Mouse (Mus musculus): ENCODE data around the gene Kcmf1. TPM values are rescaled to one million over a fixed set of nuclear protein-coding genes. Genes with fewer than 3 reads are reported as not detected.
A peak's percentile ranks its signal among the peaks of the same experiment; 100 is the strongest.
"Not testable (repeated sequence)": the region's sequence is repeated elsewhere in the genome, so short reads cannot be mapped to it uniquely, and the experiment has no call there.

The Kcmf1 gene
- polyA plus RNA-seq, 1 experiment, result 150 TPM

DNA sequence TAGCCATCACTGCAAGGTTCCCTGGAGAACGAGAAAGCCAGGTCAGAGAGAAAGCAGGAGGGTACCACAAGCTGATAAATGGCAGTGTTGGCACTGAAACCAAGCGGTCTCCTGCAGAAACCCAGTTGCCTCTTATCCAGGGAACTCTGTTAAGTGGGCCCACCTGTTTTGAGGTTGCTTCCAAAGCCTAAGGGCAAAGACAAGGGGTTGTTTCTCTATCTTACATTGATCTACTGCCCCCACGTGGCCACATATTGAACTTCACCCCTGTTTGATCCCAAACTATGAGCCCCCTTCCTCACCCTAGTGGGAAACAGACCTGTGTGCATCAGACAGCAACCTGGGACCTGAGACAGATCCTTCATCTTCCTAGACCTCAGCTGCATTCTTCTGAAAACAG, 68.5 kb downstream of the Kcmf1 start:
- no peak overlapping the region for H3K27ac ChIP-seq (ENCODE audit: insufficient read depth, low read length)
- H3K4me1 ChIP-seq (ENCODE audit: control insufficient read depth, insufficient read depth, low read length), result no peaks in the 10 kb centered on the region
- no peak overlapping the region for H3K4me3 ChIP-seq (ENCODE audit: insufficient read depth, low read length)
- no peak for TF ChIP-seq CTCF (IDR thresholded peaks at IDR 0.05; ENCODE audit: borderline replicate concordance, insufficient read depth, low read length)

- Histone ChIP-seq H3K27ac (ENCODE audit: insufficient read depth, low read length) (no peak overlapping the region), H3K4me3 (ENCODE audit: insufficient read depth, low read length) (no peak overlapping the region), H3K4me1 (ENCODE audit: control insufficient read depth, insufficient read depth, low read length) (no peaks in the 10 kb centered on the region)
- TF ChIP-seq CTCF (IDR thresholded peaks at IDR 0.05; ENCODE audit: borderline replicate concordance, insufficient read depth, low read length), result peak; percentile 42; the same call in 1 of the 2 replicates
- TF ChIP-seq POLR2A (IDR thresholded peaks at IDR 0.05; ENCODE audit: low read depth, low read length), result no peak
Measured at GRCm38 (mm10) chr6:72828857-72829256, 70.9 kb downstream of the Kcmf1 start.

GRCm38 (mm10) chr6:72828037-72828436, 71.7 kb downstream of the Kcmf1 start:
- not testable (repeated sequence) for H3K27ac ChIP-seq (ENCODE audit: insufficient read depth, low read length); H3K4me3 ChIP-seq (ENCODE audit: insufficient read depth, low read length); H3K4me1 ChIP-seq (ENCODE audit: control insufficient read depth, insufficient read depth, low read length)

GRCm38 (mm10) chr6:72825762-72826161, 74.0 kb downstream of the Kcmf1 start:
- no peak for TF ChIP-seq CTCF (IDR thresholded peaks at IDR 0.05; ENCODE audit: borderline replicate concordance, insufficient read depth, low read length)
- no peak for TF ChIP-seq POLR2A (IDR thresholded peaks at IDR 0.05; ENCODE audit: low read depth, low read length)
- H3K4me1 ChIP-seq (ENCODE audit: control insufficient read depth, insufficient read depth, low read length), result no peaks in the 10 kb centered on the region
- H3K4me3 ChIP-seq (ENCODE audit: insufficient read depth, low read length), result no peak overlapping the region
- no peak overlapping the region for H3K27ac ChIP-seq (ENCODE audit: insufficient read depth, low read length)

DNA sequence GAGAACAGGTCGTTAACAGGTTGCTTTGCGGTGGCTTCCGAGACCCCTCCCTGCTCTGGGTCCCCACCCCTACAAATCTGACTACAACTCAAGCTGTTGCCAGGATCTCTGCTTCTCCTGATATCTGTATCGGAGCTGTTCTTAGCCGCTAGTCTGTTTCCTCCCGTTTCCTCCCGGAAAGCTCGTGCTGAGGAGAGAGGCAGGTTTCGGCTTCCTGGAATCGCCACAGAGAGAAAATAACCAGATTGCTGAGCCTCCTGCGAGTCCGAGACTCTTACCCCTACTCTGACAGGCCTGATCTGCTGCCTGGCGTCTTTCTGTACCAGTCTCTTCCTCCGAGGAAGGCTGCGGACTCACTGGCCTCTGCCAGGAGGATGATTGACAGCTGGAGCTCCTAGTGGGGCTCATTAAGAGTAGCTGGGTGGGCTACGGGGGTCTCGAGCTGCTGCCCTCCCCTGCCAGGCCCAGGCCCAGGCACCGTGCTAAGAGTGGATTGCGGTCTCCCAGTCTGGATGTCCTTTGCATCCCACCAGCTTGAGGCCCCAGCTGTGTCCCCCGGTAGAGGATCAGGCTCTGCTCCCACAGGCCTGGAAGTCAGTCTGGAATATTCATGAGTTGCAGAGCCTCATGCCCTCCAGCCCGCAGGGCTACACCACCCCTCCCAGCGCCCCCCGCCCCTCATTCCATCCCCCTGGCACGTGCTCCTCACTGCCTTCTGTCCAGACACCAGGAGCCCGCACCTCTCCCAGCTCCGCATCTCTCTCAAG, 74.6 kb downstream of the Kcmf1 start:
- H3K4me1 ChIP-seq (ENCODE audit: control insufficient read depth, insufficient read depth, low read length), result no peaks in the 10 kb centered on the region
- H3K27ac ChIP-seq (ENCODE audit: insufficient read depth, low read length), result no peak overlapping the region
- TF ChIP-seq POLR2A (IDR thresholded peaks at IDR 0.05; ENCODE audit: low read depth, low read length), result no peak
- TF ChIP-seq CTCF (IDR thresholded peaks at IDR 0.05; ENCODE audit: borderline replicate concordance, insufficient read depth, low read length), result no peak

DNA sequence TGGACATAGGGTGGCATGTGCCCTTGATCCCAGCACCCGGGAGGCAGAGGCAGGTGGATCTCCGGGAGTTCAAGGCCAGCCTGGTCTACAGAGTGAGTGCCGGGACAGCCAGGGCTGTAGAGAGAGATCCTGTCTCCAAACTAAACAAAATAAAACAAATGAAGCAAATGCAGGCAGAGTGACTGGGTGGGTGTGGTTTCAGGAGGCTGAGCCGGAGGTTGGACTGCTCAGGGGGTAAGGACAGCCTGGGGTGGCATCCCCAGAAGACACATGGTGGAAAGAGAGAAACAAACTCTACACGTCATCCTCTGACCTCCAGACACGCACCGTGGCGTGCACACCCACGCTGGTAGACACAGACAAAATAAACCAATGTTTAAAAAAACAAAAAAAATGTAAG, 86.3 kb downstream of the Kcmf1 start:
- no peak for TF ChIP-seq POLR2A (IDR thresholded peaks at IDR 0.05; ENCODE audit: low read depth, low read length)
- TF ChIP-seq CTCF (IDR thresholded peaks at IDR 0.05; ENCODE audit: borderline replicate concordance, insufficient read depth, low read length), result no peak
- no peak overlapping the region for H3K27ac ChIP-seq (ENCODE audit: insufficient read depth, low read length)

More for the DNA sequence above, 74.6 kb downstream of the Kcmf1 start:
- 0 out of 2 replicates have a peak overlapping the region, but pooled peaks have one; percentile 0 for H3K4me3 ChIP-seq (ENCODE audit: insufficient read depth, low read length)

DNA sequence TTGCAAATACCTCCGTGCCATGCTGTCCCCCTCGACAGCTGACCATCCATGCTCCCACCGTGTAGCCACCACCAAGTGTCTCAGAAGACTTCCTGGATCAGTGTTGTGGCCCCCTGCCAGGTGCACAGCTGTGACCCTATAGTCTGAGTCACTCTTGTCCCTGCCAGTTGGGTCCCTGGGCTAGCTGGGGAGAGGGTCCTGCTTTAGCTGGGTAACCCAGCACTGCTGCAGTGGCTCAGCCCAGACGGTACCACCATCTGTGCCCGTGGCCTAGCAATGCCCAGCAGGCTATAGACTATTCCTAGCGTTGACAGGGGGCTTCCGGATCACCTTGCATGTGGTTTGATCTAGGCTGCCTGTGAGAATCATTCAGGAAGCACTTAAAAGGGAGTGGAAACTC, 89.5 kb downstream of the Kcmf1 start:
- no peak overlapping the region for H3K4me3 ChIP-seq (ENCODE audit: insufficient read depth, low read length)
- no peaks in the 10 kb centered on the region; the same call in 1 of the 2 replicates for H3K4me1 ChIP-seq (ENCODE audit: control insufficient read depth, insufficient read depth, low read length)
- H3K27ac ChIP-seq (ENCODE audit: insufficient read depth, low read length), result no peak overlapping the region
- TF ChIP-seq CTCF (IDR thresholded peaks at IDR 0.05; ENCODE audit: borderline replicate concordance, insufficient read depth, low read length) (no peak), POLR2A (IDR thresholded peaks at IDR 0.05; ENCODE audit: low read depth, low read length) (no peak)

More for the DNA sequence above, 86.3 kb downstream of the Kcmf1 start:
- Histone ChIP-seq H3K4me3 (ENCODE audit: insufficient read depth, low read length) (no peak overlapping the region), H3K4me1 (ENCODE audit: control insufficient read depth, insufficient read depth, low read length) (no peaks in the 10 kb centered on the region; the same call in 1 of the 2 replicates)

- H3K4me3 ChIP-seq (ENCODE audit: insufficient read depth, low read length), result no peak overlapping the region
- TF ChIP-seq POLR2A (IDR thresholded peaks at IDR 0.05; ENCODE audit: low read depth, low read length) (no peak), CTCF (IDR thresholded peaks at IDR 0.05; ENCODE audit: borderline replicate concordance, insufficient read depth, low read length) (no peak)
- H3K4me1 ChIP-seq (ENCODE audit: control insufficient read depth, insufficient read depth, low read length), result no peaks in the 10 kb centered on the region; the same call in 1 of the 2 replicates
- H3K27ac ChIP-seq (ENCODE audit: insufficient read depth, low read length), result no peak overlapping the region
Measured at GRCm38 (mm10) chr6:72809522-72810149, 90.1 kb downstream of the Kcmf1 start.

- no peak overlapping the region for H3K27ac ChIP-seq (ENCODE audit: insufficient read depth, low read length)
- H3K4me3 ChIP-seq (ENCODE audit: insufficient read depth, low read length), result no peak overlapping the region
- H3K4me1 ChIP-seq (ENCODE audit: control insufficient read depth, insufficient read depth, low read length), result no peaks in the 10 kb centered on the region; the same call in 1 of the 2 replicates
- no peak for TF ChIP-seq CTCF (IDR thresholded peaks at IDR 0.05; ENCODE audit: borderline replicate concordance, insufficient read depth, low read length)
- TF ChIP-seq POLR2A (IDR thresholded peaks at IDR 0.05; ENCODE audit: low read depth, low read length), result no peak
Measured at GRCm38 (mm10) chr6:72808342-72808741, 91.4 kb downstream of the Kcmf1 start.

DNA sequence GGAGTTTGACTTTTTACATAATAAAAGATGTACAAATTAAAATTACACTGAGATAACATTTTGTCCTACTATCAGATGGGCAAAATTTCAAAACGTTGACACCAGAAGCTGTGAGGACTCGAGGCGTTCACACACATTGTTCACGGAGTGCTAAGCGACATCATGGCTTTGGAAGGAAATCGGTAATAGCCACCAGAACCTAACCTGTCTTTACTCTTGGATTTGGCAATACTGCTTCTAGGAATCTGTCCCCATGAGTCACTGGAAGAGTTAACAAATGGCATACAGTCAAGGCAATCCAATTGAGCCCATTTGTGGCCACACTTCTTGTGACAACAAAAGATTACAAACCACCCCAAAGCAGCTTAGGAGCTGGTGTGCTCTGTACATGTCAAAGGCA, 96.1 kb downstream of the Kcmf1 start:
- no peaks in the 10 kb centered on the region for H3K4me1 ChIP-seq (ENCODE audit: control insufficient read depth, insufficient read depth, low read length)
- TF ChIP-seq CTCF (IDR thresholded peaks at IDR 0.05; ENCODE audit: borderline replicate concordance, insufficient read depth, low read length) (no peak), POLR2A (IDR thresholded peaks at IDR 0.05; ENCODE audit: low read depth, low read length) (no peak)
- no peak overlapping the region for H3K27ac ChIP-seq (ENCODE audit: insufficient read depth, low read length)
- no peak overlapping the region for H3K4me3 ChIP-seq (ENCODE audit: insufficient read depth, low read length)

All from embryonic fibroblast, embryonic 13.5 days (primary cell).